Mouse (Mus musculus) spleen, adult 2 months (tissue): Measurements from ENCODE around the gene Dclre1b.

Source experiments
- CTCF ChIP-seq: fragments of 200-500 bp; IDR thresholded peaks from 2 replicates; pipeline ENCODE4 v1.5.1; 2011; ENCODE audit warnings: mild to moderate bottlenecking, inconsistent platforms; ENCODE audit not compliant: insufficient read depth, insufficient read length, insufficient replicate concordance; ENCODE audit errors: extremely low read depth
- POLR2A ChIP-seq: fragments of 200-500 bp; IDR thresholded peaks from 2 replicates; pipeline ENCODE4 v1.6.1; 2011; ENCODE audit warnings: low read depth, low read length, inconsistent platforms

DNA sequence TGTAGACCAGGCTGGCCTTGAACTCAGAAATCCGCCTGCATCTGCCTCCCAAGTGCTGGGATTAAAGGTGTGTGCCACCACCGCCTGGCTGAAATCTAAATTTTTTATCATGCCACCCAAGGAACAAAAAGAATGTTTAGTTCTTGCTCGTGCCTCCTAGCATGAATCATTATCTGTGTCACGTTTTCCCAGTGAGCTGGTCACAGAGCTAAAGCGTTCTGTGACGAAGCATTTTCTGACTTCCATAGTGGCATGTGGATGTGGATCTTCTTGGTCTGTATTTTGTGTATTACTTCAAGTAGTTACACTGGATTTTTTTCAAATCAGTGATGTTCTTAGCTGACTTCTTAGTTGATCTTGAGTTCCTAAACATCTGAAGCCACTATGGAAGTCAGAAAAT is 1.7 kb upstream of the Dclre1b start:
- no peak for TF ChIP-seq CTCF
- TF ChIP-seq POLR2A = no peak
